Mouse (Mus musculus) heart, adult 2 months (tissue): ENCODE measurements around the gene Bzw2.

Experiments used
- CTCF ChIP-seq: fragments of 200-600 bp; IDR thresholded peaks from 2 replicates; pipeline ENCODE4 v1.8.1; 2022; ENCODE audit warnings: antibody characterized with exemption, mild to moderate bottlenecking, moderate library complexity
- POLR2A ChIP-seq: fragments of 200-500 bp; IDR thresholded peaks from 2 replicates; pipeline ENCODE4 v1.6.1; 2011; ENCODE audit warnings: mild to moderate bottlenecking, low read depth, low read length, control low read depth; ENCODE audit not compliant: insufficient read depth

- no peak for TF ChIP-seq POLR2A
- no peak for TF ChIP-seq CTCF
Measured at GRCm38 (mm10) chr12:36070231-36070630, 87.6 kb downstream of the Bzw2 start.
